ENCODE assay signal across 11 mouse cellular contexts in genomic region chr13:63111297-63112042, GRCm38 (mm10).
DNase-seq lines count a peak whose midpoint lies in the region; ATAC-seq and TF ChIP-seq lines count a peak whose summit lies in the region.
"Had no signal": no experiment of that assay in that cellular context is flagged by ENCODE, and none has a peak within 500 bp of the region (broad histone marks: within the 10 kb centered on the region; RNA-seq: fewer than 3 reads in every experiment).

No protein-coding gene starts in this region.

- H3K9ac ChIP-seq in heart, embryonic 14.5 days (ENCODE audit: low read length) = no peak overlapping the region
- no peak overlapping the region for H3K9ac ChIP-seq in liver, postnatal 0 days (replicated peaks)
- no peak overlapping the region for H3K9ac ChIP-seq in embryonic facial prominence, embryonic 13.5 days
- H3K9ac ChIP-seq: hindbrain, embryonic 15.5 days had no signal

- no peaks in the 10 kb centered on the region; the same call in 1 of the 2 replicates for H3K79me2 ChIP-seq in macrophage (ENCODE audit: inconsistent target)

- H3K4me1 ChIP-seq in heart, embryonic 14.5 days (ENCODE audit: control insufficient read depth in 2 of 2, insufficient read depth in 2 of 2, low read length in 2 of 2) = peaks cover 6 to 25% of the 10 kb centered on the region in 2 experiments; a peak in 3 of 4 replicates
- H3K4me1 ChIP-seq in liver, postnatal 0 days (ENCODE audit: insufficient read depth) = peaks cover 26% of the 10 kb centered on the region
- H3K4me1 ChIP-seq in embryonic facial prominence, embryonic 13.5 days = peaks cover 51% of the 10 kb centered on the region

- no peak overlapping the region for H3K4me2 ChIP-seq in heart, embryonic 14.5 days (ENCODE audit: low read length)
- no peak overlapping the region for H3K4me2 ChIP-seq in liver, postnatal 0 days (ENCODE audit: low read depth, low read length)
- peak overlapping the region; percentile 18; the same call in 1 of the 2 replicates for H3K4me2 ChIP-seq in embryonic facial prominence, embryonic 13.5 days
- H3K4me2 ChIP-seq: hindbrain, embryonic 15.5 days had no signal

- ATAC-seq in heart, embryonic 14.5 days (ENCODE audit: insufficient number of reproducible peaks, insufficient read depth, low FRiP score, low read depth) = no peak
- no peak for ATAC-seq in liver, postnatal 0 days
- ATAC-seq in embryonic facial prominence, embryonic 13.5 days (ENCODE audit: insufficient number of reproducible peaks, insufficient read depth, low FRiP score, low TSS enrichment, low read depth) = no peak

- no peak overlapping the region for H3K4me3 ChIP-seq in heart, embryonic 14.5 days (ENCODE audit: control insufficient read depth in 1 of 2, insufficient read depth in 1 of 2, low read depth in 1 of 2, low read length in 2 of 2)
- no peak overlapping the region for H3K4me3 ChIP-seq in liver, postnatal 0 days (ENCODE audit: low read depth, low read length)
- H3K4me3 ChIP-seq in embryonic facial prominence, embryonic 13.5 days = no peak overlapping the region
- H3K4me3 ChIP-seq in macrophage (ENCODE audit: inconsistent target) = no peak overlapping the region
- H3K4me3 ChIP-seq: hindbrain, embryonic 15.5 days had no signal

- peak overlapping the region; percentile 3 to 75; a peak in 2 of 4 replicates for H3K27ac ChIP-seq in heart, embryonic 14.5 days (replicated peaks in 1 of 2; ENCODE audit: control insufficient read depth in 1 of 2, insufficient read depth in 1 of 2, low read depth in 2 of 2, low read length in 2 of 2)
- H3K27ac ChIP-seq in liver, postnatal 0 days (ENCODE audit: low read depth) = peak overlapping the region; percentile 45
- H3K27ac ChIP-seq in embryonic facial prominence, embryonic 13.5 days = peak overlapping the region; percentile 94
- peak overlapping the region; percentile 100 for H3K27ac ChIP-seq in macrophage

- H3K27me3 ChIP-seq in heart, embryonic 14.5 days (ENCODE audit: control insufficient read depth, insufficient read depth, low read length) = no peaks in the 10 kb centered on the region
- no peaks in the 10 kb centered on the region for H3K27me3 ChIP-seq in liver, postnatal 0 days (ENCODE audit: insufficient read depth, low read length)
- H3K27me3 ChIP-seq in embryonic facial prominence, embryonic 13.5 days = no peaks in the 10 kb centered on the region
- H3K27me3 ChIP-seq: hindbrain, embryonic 15.5 days had no signal

- H3K9me3 ChIP-seq in heart, embryonic 14.5 days (ENCODE audit: control insufficient read depth, low read length) = no peaks in the 10 kb centered on the region
- H3K9me3 ChIP-seq in liver, postnatal 0 days (ENCODE audit: low read length) = no peaks in the 10 kb centered on the region
- H3K9me3 ChIP-seq in embryonic facial prominence, embryonic 13.5 days = no peaks in the 10 kb centered on the region
- H3K9me3 ChIP-seq: hindbrain, embryonic 15.5 days had no signal

- WGBS in heart, embryonic 14.5 days = 70% methylated on average over 5 of the region's 5 CpGs
- 67% methylated on average over 5 of the region's 5 CpGs for WGBS in liver, postnatal 0 days (ENCODE audit: insufficient replicate concordance)
- WGBS in embryonic facial prominence, embryonic 13.5 days = 38% methylated on average over 5 of the region's 5 CpGs
- WGBS in macrophage (ENCODE audit: missing documents) = 76% methylated on average over 5 of the region's 5 CpGs

- no peak for DNase-seq in heart, postnatal 25 days (ENCODE audit: low spot score)
- DNase-seq in liver, postnatal 0 days = no peak
- no peak for DNase-seq in liver
- DNase-seq in layer of hippocampus, adult 11-12 months (ENCODE audit: low spot score) = no peak
- DNase-seq in layer of hippocampus, adult 9-11 months = no peak
- DNase-seq: adrenal gland, adult 8-10 months; cerebellum, adult 11 months had no signal

- intact Hi-C loops in heart, postnatal 25 days (cut with DNase I) = loop anchor here (5.0 kb wide), 1 partner anchor 126 kb away; no protein-coding TSS in a partner anchor

- no peak for TF ChIP-seq CTCF in liver, postnatal 0 days (IDR thresholded peaks at IDR 0.05; ENCODE audit: low read depth)

- TF ChIP-seq EP300 in liver, postnatal 0 days (IDR thresholded peaks at IDR 0.05; ENCODE audit: low read depth) = no peak

- no peaks in the 10 kb centered on the region for H3K36me3 ChIP-seq in heart, embryonic 14.5 days (ENCODE audit: control insufficient read depth, insufficient read depth, low read length)
- no peaks in the 10 kb centered on the region for H3K36me3 ChIP-seq in liver, postnatal 0 days (replicated peaks; ENCODE audit: insufficient read depth, low read length)
- no peaks in the 10 kb centered on the region for H3K36me3 ChIP-seq in embryonic facial prominence, embryonic 13.5 days
- no peaks in the 10 kb centered on the region for H3K36me3 ChIP-seq in macrophage (ENCODE audit: inconsistent target)
- H3K36me3 ChIP-seq: hindbrain, embryonic 15.5 days had no signal

Comparison
In these comparisons a context has a peak if more than half of its experiments do, and no peak if none do; other contexts are left out.
1. H3K27ac ChIP-seq: peak in every context shown above with its lines; median percentile 100 in macrophage; 94 in embryonic facial prominence, embryonic 13.5 days; 45 in liver, postnatal 0 days; 39 in heart, embryonic 14.5 days.